Mouse (Mus musculus) megakaryocyte progenitor cell, adult 5-6 weeks (primary cell): ENCODE measurements around the gene Msi2. TPM values are rescaled to one million over a fixed set of nuclear protein-coding genes. Genes with fewer than 3 reads are reported as not detected.
A peak's percentile ranks its signal among the peaks of the same experiment; 100 is the strongest.

Experiments
- ATAC-seq: replicated peaks from 2 replicates; pipeline ENCODE4 v1.8.0; 2016; ENCODE audit warnings: mild to moderate bottlenecking, moderate TSS enrichment, inconsistent platforms; ENCODE audit not compliant: poor library complexity
- total RNA-seq, 2 experiments: library from RNA; stranded (forward) in 1 of 2; stranded (reverse) in 1 of 2; fragments of 157-497, 149-512 nt in 1 of 2; fragments of 200-1000 nt in 1 of 2; gene quantifications; 2 replicates each; pipeline versions ENCODE4 v1.2.3 to v1.2.4; 2015 to 2017

Gene Msi2
- total RNA-seq, 2 experiments from 2014 or later, result 35.4 to 46.6 TPM

DNA sequence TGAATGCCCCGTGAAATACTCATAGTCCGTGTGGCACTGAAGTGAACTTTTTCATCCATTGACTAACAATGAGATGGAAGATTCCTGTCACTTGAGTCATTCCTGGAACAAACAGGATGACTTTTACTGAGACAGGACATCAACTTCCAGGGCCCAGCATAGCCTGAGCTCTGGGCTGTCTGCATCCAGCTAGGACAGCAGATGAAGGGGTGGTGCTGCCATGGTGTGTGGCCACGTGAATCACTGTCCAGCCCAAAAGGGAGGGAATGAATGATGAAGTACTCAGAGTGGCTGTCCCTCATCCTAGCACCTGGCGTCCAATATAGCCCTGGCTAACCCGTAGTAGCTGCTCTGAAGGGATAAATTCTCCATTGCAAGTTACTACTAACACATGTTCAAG lies 222.6 kb downstream of the Msi2 start:
- ATAC-seq, result no peak

DNA sequence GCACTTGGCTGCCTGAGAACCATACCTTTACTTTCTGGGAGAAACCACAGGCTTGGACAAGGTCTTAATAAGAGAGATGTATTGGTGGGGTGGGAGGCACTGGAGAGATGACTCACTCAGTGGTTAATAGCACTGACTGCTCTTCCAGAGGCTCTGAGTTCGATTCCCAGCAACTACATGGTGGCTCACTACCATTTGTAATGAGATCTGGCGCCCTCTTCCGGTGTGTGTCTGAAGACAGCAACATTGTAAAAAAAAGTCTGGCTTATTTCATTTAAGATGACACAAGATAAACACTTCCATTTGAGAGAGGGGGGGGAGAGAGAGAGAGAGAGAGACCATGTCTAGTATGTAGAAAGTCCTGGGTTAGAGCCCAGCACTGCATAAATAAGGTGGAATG lies 223.3 kb downstream of the Msi2 start:
- ATAC-seq, result no peak

DNA sequence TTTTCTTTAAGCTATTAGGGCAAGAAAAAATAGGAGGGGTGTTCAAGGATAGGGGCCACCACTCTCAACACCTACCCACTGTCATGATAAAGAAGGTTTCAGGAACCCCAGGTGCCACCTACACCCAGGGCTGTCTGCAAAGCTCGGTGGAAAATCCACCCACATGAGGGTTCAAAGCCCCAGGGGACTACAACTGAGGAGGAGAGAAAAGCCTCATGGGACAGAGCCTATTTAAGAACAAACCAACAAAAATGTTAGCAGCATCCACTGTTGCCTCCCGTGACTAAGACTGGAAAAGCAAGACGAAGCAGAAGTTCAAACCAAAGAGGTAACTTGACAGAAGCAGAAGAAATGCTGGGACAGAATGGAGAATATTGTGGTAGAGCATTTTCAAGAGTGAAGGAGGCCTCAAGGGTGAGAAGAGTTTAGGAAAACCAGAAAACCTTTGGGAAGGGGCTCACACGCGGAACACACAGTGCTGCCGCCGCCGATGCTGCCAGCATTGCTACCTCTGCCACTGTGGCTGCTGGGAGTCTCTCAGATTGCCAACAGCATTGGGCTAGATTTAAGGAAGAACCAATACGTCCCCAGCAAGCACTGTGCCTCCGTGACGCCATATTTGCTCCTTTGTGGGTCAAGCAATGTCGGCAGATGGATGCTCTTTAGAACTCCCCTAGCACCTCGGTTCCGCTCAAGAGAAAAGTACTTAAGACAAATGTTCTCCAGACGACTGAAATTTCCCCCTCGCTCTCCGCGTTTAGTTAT lies 224.3 kb downstream of the Msi2 start:
- no peak for ATAC-seq

GRCm38 (mm10) chr11:88492585-88492984 lies 225.7 kb downstream of the Msi2 start:
- no peak for ATAC-seq

GRCm38 (mm10) chr11:88489985-88490384 lies 228.3 kb downstream of the Msi2 start:
- no peak for ATAC-seq

- no peak for ATAC-seq
Measured at GRCm38 (mm10) chr11:88488941-88489724, 229.2 kb downstream of the Msi2 start.

DNA sequence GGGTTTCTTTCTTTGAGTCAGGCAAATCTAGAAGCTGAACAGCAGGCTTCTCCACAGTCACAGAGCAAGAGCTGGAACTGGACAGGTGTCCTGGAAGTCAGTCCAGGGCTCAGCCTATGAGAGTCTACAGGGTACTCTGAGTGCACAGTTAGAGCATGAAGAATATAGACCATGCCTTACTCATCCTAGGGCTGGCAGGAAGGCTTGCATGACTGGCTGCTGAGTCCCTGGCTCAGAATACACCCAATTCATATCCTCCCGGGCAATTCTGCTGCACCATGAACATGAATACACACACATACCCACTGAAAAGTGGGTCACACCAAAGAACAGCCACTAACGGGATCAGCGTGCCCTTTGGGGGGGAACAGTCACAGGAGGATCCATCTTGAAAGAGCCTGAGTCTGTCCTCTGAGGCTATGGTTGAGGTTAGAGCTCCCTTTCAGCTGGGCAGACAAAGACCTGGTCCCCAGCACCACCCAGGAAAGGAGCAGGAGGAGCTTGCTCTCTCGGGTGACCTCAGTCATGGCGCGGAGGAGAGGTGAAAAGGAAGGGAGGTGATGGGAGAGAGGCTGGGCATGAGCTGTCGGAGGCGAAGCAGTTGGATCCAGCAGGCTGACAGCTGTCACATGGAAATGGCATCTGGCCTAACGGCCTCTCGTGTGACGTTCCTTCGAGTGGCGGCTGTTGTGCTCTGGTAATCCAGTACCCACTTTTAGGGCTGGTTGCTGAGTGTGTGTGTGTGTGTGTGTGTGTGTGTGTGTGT lies 230.0 kb downstream of the Msi2 start:
- no peak for ATAC-seq

GRCm38 (mm10) chr11:88485987-88486386 lies 232.3 kb downstream of the Msi2 start:
- peak; percentile 65 for ATAC-seq

DNA sequence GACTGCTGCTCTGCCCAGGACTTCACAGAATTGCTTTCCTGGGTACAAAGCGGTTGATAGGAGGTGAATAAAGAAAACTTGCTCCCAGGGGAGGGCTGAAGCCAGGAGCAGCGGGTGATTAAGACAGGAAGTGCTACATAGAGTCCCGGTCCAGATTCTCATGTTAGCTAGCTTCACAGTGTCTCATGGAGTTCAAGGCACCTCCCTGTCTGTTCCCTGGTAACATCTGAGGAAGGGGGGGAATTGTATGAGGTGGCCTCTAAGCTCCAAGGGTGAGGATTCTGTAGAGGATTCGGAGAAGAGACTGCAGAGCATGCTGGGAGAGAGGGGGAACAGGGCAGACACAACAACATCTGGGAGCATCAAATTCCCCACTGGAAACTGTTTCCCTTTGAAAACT lies 233.2 kb downstream of the Msi2 start:
- no peak for ATAC-seq

- no peak for ATAC-seq
Measured at GRCm38 (mm10) chr11:88484047-88484446, 234.3 kb downstream of the Msi2 start.

- ATAC-seq, result no peak
Measured at GRCm38 (mm10) chr11:88482636-88483035, 235.7 kb downstream of the Msi2 start.

- no peak for ATAC-seq
Measured at GRCm38 (mm10) chr11:88482236-88482635, 236.1 kb downstream of the Msi2 start.

DNA sequence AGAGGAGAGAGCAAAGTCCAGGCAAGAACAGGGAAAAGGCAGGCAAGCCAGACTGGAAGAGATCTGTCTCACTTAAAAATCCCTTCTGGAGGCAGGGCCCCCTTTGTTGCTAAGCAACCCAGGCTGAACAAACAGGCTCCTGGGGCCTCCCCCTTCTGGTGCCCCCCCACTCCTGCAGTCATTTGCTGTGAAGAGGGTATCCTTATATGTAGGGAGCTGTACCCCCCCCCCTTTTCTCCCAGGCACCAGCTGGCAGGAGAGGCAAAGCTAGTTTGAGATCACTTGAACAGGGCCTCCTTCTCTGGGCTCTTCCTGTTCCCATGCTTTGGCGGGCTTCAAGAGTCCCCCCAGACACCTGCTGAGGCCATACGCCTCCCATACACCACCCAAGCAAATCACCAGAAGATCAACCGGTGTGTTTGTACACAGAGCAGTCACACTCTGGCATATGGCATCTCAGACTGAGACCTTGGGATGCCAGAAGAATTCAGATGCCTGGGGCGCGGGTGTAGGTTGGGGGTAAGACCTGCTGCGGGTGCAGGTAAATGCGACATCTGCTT lies 236.6 kb downstream of the Msi2 start:
- no peak for ATAC-seq

DNA sequence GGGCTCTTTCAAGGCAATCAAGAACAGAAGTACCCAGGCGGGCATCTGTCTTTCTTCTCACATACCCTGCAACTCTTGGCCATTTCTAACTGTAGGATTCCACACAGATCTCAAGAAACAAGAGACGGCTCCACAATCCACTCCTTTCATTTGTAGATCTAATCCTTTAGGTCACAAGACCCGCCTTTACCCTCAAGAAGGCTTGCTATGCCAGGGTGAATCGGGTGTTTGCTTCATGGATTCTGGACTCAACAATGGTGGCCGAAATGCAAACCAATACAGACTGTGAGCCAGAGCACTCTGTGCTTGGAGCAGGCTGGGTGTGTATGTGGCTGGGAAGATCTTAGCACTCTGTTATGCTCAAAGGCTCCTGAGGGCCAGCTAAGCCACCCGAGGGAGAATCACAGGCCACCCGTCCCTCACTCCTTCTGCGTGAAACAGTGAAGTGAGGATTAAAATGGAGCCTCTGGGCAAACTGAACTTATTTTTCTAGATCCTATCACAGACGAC lies 237.2 kb downstream of the Msi2 start:
- ATAC-seq, result no peak

- ATAC-seq, result no peak
Measured at GRCm38 (mm10) chr11:88479498-88479897, 238.8 kb downstream of the Msi2 start.

GRCm38 (mm10) chr11:88474889-88475440 lies 243.3 kb downstream of the Msi2 start:
- ATAC-seq, result no peak; the same call in 1 of the 2 replicates

DNA sequence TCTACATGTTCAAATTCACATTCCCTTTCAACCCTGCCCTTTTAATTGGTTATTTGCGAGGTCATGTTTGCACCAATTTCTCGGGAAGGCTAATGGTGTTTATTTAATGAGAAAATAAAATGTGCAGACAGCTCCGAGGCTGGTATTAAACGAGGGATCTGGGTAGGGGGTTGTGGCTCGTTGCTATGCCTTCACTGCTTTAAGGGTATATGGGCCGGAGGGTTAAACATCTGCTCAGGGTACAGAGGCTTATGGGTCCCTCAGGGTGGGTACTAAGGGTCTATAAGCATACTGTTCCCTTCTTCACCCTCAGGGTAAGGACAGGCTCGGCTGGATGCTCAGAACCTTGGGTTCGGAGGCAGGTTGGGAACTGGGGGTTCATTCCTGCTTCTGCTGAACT lies 245.6 kb downstream of the Msi2 start:
- no peak for ATAC-seq

DNA sequence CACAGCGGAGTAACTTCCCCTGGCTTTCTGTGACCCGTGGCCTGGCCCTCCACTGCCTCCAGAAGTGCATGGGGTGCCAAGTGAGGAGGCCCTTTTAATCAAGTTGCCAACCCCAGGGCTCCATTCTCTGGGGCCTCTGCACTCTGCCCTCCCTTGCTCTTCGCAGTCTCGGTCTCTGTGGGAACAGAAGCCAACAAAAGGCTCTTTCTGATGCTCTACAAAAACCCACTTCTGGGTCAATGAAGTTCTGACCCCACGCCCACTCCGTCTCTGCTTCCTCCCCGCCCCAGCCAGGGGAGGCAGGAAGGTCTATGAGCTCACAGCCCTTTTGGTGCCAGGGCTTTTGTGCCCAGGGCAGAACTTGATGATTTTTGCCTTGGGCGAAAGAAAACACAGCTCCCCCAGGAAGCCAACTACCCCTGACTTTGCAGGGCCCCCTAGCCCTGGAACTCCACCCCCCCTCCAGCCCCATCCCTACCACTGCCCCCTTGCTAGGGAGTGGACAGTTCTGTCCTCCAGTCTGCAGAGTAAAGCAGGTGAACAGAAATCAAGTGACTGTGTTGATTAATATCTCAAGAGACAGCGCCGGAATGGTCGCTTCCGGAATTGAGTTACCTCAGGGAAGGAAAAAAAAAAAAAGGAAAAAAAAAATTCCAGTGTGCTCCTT lies 246.2 kb downstream of the Msi2 start:
- ATAC-seq, result no peak

DNA sequence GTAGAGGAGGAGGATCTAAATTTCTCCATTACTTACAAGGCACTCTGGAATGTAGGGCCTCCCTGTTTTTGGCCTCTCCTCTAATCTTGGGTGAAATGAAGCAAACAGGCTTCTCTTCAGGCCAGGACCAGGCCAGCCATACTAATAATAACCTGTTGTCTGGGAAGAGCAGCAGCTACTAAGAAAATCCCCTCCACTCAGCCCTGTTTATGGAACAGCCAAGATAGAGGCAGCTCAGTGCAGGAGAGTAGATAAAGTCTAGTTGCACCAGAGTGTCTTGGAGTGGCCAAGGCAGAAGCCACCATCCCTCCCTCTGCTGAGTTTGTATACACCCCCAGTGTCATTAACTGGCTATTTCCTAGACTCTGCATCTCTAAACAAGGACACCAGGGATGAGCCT lies 247.7 kb downstream of the Msi2 start:
- ATAC-seq, result peak; percentile 40

DNA sequence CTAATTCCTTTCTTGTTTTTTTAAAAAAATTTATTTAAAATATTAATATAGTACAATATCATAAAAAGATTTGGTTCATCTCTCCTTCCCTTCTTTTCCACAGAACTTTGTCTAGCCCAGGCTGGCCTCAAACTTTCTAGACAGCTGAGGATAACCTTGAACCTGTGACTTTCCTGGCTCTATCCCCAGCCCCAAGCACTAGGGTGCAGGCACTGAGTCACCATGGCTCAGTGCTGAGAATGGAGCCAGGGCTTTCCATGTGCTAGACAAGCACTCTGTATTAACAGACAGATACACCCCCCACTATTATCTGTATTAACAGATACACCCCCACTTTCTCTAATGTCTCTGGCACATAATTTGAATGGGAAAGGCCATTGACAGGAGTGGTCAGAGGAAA lies 249.3 kb downstream of the Msi2 start:
- ATAC-seq, result no peak
